Mouse (Mus musculus) B cell, adult 2 months (primary cell): ENCODE measurements around the gene Tspo2.
A peak's percentile ranks its signal among the peaks of the same experiment; 100 is the strongest.

Experiments
- DNase-seq, 2 experiments: peaks; one replicate each; pipeline ENCODE4 v3.0.0; 2022

The Tspo2 gene

DNA sequence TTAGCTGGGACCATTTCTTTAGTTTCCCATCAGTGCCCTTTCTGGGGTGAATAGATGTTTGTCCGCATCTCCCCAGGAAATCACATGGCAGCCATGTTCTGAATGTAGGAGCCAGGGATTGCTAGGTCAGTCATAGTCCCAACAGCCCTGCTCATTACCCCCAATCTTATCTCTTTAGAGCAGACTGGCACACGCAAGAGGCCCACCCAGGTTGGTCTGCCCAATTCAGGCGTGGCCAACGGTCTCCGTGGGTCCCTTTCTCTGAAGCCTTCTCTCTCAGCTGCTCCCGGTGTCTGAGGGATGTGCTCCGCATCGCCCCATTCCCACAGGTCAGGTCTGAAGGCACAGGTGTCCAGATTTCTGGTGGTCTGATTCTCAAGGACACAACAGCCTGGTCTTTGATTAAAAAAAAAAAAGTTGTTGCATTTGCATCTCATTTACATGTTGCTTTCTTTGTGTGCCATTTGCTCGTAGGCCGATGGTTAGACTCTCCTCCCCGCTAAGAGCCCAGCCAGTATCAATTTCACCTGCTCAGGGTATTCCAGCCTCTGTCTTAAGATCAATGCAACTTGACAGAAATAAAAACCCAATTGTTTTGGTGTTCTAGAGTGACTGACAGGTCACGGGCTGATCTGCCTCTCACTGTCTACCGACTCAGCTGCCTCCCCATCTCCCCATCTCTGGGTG is 513 bp downstream of the Tspo2 start:
- no peak for DNase-seq

DNA sequence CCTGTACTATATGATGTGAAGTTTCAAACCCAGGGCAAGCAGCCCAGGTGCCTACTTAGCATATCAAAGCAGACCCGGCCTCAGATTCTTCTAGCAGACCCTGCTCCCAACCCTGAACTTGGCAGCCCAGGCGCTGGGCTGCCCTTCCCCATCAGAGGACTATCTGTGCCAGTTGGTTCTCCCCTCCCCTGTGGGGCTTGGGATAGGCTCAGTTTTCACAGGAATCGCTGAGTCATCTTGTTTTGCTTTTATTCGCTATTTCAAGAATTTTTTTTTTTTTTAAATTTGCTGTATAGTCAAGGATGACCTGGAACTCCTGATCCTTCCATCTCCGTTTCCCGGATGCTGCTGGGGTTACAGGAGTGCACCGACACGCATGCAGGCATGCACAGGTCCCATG is 3.6 kb downstream of the Tspo2 start:
- DNase-seq, result no peak

DNA sequence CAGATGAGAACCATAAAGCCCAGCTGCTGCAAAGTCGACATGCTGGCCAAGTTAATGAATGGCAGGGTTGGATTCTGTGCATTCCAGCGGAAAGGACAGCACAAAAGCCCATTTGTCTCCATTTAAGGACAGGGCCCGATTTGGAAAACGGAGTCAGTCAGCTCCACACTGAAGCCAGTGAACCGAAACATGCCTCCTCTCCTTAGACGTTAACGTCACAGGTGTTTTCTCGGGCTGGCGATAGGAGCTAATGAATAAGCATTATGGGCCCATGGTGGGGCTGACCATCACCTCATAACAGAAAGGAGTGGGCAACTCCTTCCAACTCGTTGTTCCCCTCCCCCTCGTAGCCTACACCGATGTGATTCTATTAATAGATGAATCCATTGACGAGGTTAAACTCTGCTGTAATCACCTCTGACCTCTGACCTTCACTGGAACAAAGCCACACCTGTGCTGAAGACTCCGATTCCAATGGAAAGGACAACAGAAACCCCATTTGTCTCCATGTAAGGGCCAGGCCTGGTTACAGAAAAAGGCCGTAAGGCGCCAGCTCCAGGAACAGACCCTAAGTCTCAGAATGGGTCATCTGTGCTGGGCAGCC is 7.7 kb downstream of the Tspo2 start:
- DNase-seq, result no peak

GRCm38 (mm10) chr17:48442745-48443457 is 8.4 kb downstream of the Tspo2 start:
- no peak for DNase-seq

DNA sequence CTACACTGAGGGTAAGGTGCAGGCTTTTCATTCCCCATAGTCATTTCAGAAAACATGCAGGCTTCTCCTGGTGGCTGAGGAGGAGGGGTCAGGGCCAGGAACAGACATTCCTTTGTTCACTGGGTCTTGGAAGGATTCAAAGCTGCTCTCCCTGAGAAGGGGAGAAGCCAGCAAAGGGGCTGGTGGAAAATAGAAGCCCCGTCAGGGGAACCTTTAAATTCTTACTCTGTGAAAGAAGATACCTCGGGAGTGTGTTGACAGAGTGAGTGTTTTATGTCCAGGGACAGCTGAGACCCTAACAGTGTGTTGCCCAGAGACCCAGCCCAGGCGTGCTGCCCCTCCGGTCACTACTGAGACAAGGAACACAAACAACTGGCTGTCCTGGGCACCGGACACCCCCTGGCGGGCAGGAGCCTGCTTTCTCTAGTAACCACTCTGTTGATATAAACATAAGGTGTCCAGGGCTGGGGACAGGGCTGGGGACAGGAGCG is 13.9 kb downstream of the Tspo2 start:
- DNase-seq, result no peak

GRCm38 (mm10) chr17:48436487-48436886 is 14.8 kb downstream of the Tspo2 start:
- no peak for DNase-seq

DNA sequence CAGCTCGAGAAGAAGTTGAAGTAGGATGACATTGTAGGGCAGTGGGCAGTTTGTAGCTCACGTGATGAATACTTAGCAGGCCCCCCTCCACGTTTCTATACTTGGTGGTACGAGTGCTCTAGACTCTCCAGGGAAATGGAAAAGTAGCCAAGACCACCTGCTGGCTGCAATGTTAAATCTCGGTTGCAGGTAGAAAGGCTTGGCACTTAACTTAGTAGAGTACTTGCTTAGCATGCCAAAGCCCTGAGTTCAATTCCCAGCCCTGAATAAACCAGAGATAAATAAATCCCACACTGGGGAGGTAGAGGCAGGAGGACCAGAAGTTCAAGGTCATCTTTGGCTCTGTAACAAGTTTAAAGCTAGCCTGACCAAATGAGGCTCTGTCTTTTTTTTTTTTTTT is 16.8 kb downstream of the Tspo2 start:
- no peak for DNase-seq

DNA sequence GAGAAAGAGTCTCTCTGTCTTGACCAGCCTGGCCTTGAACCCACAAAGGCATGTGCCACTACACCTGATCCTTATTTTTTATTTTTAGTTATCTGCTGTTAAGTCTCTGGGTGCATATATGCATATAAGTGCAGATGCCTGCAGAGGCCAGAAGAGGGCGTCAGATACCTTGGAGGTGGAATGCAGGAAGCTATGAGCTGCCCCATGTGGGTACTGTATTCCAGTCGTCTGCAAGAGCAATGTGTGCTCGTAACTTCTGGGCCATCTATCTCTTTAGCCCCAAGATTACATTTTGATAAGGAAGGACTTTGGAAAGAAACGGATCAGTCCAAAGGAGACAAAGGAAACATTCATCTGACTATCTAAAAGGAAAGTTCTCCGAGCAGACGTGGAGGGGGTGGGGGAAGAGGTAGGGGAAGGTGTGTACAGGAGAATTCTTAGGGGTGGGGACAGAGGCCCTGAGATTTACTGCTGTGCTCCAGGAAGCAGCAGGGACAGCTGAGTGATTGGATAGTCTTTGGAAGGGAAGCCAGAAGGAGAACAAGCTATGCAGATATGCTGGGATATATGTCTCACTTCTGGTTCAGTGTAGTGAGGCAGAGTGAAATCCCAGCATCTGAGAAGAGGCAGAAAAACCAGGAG is 17.5 kb downstream of the Tspo2 start:
- DNase-seq, result no peak

- no peak for DNase-seq
These were observed 18.2 kb downstream of the Tspo2 start for GRCm38 (mm10) chr17:48433006-48433655.

DNA sequence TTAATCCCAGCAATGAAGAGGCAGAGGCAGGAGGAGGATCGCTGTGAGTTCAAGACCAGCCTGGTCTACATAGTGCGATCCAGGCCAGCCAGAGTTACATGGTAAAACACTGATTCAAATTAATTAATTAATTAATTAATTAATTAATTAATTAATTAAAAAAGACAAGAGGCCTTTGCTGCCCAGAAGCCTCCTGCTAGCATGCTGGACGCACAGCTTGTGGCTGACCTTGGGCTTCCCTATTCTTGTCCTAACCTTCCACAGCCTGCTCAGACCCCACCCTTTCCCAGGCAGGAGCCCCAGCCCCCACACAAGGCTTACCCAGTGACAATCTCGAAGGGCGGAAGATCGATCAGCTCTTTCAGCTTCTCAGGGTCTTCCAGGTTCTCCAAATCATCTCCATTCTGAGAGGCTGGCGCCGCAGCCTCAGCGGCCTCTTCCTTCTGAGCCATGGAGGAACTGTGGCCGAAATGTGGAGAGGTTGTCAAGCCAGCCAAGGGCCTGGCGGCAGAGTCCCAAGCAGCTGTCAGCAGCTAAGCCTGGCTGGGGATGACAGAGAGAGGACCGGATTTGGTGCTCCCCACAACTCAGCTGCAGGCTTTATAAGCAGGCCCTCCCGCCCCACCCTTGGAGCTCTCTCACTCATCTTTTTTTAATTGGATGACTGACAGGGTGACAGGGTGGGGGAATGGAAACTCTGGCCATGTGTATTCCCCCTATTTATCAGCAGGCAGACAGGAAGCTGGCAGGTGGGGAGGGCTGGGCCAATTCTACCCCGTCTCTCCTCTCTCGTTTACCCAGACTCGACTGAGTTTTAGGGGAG is 19.0 kb downstream of the Tspo2 start, which contains the start of gene Apobec2:
TSS of gene Apobec2 (minus strand) at position 773 of the 823 bp plus-strand sequence.
- DNase-seq, result no peak

DNA sequence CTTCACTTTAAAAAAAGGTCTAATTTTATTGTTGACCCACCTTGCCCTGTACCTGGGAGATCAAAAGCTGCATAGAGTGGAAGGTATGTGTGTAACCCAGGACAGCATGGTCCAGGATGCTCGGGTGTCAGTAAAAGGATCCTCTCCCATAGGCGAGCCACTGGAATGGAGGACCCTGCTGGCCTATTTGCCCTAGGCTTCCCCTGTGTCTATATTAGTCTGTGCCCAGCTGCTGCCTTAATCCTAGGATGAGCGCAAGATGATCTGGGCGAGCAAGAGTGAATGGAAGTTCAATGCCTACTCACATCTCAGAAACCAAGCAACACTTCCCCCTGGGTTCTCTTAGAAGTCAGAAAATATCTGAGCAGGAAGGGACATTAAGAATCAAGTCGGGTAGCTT is 20.3 kb downstream of the Tspo2 start:
- no peak for DNase-seq

DNA sequence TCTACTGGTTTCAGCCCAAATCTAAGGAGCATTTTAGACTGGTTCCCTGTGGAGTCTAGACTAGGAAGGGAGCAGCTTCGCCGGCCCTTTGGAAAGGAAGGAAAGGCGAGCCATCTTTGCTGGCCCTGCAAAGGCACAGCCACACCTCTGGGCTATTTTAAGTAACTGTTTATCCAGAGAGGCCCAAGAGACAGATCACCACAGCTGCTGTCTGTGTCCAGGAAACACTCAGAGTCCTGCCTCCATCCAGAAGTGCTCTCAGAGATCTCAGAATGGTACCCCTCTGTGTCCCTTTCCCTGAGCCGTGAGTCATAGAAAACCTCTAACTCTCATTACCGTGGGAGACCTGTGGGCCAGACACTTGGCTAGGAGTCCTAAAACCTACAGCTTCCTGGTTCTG is 20.9 kb downstream of the Tspo2 start:
- peak in 1 of 2 experiments; percentile 18 for DNase-seq

DNA sequence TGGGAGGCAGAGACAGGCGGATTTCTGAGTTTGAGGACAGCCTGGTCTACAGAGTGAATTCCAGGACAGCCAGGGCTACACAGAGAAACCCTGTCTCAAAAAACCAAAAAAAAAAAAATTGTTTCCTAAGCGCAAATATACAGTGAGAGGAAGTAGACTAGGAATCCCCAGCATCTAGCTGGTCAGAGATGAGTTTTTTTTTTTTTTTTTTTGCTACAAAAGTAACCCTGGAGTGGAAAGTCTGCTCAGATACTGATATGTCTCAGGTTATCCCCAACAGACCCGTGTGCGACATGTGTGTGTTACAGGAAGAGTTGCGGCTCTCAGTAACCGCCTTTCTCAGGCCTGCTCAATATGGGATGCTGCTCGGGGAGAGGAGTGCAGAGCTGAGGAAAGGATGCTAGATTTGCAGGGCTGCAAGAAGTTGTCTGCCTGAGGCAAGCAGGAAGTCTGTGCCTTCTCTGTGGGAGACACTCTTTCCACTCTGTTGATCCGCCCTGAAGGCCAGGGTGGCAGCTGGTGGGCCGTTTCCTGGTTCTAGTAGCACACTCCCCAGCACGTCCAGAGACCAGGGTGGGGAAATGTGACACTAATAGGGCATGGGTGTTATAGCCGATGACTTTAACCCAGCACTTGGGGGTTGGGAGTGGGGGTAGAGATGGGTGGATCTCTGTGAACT is 23.3 kb downstream of the Tspo2 start:
- DNase-seq, result peak; percentile 65 to 67

GRCm38 (mm10) chr17:48426991-48427750 is 24.2 kb downstream of the Tspo2 start:
- DNase-seq, result peak; percentile 61

DNA sequence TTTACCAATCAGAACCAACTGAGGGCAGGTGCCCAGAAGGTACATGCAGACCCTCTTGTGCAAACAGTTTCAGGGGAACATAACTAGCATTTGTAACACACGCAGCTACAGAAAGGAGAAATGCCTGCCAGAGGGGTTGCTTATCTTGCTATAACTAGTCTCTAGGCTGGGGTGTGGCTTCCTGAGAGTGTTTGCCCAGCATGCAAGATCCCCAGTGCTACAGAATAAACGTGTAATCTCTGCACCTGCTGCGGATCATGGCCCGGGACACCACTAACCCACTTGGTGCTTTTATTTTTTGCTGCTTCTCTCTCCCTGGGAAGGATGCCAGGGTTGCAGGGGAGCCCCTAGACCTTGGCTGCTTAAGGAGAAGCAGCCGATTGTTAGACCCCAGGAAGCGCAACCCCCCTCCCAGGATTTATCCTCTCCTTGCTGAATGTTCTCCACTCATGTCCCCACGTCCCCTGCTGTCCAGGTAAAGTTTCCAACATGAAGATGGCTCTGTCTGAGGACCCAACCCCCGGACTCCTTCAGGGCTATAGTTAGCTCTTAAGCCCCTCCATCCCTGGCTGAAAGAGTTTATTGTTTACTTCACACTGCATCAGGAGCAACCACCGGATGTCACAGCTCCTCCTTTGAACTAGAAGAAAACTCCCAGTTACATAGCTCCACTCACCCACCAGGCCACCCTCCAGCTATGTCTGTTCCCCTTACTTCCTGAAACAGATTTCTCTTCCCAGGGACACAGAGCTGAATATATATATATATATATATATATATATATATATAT is 25.3 kb downstream of the Tspo2 start:
- peak; percentile 45 to 51 for DNase-seq

- no peak for DNase-seq
These were observed 27.1 kb downstream of the Tspo2 start for GRCm38 (mm10) chr17:48424237-48424636.

DNA sequence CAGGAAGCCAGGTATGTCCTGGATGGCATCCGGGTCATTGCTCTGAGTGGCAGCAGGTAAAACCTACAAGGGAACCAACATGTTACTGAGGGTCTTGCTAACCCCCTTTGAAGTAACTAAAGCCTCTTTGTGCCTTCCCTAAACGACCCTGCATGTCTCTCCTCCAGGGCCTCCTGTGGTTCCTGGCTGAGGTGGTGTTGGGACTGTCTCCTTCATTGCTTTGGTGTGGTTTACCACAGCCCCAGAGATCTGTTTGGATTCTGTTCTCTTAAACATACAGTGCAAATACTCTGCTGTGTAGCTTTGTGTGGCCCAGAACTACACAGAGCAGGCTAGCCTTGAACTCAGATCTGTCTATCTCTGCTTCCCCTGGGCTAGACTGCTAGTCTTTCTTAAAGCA is 31.8 kb downstream of the Tspo2 start:
- DNase-seq, result no peak

DNA sequence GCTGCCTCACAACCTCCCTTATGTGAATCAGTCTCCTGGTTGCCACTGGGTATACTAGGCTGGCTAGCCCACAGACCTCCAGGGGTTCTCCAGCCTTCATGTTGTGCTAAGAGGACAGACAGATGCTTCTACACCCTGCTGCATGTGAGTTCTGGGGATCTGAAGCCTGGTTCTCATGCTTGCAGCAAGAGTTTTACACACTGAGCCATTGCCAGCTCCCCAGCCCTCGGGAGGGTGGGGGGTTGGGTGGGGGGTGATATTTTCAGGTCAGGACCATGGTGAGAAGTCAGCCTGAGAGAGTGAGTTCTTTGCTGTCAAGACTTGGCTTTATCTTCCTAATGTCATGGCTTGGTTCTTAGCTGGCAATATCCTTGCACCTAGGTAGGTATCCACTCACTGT is 32.5 kb downstream of the Tspo2 start:
- no peak for DNase-seq

DNA sequence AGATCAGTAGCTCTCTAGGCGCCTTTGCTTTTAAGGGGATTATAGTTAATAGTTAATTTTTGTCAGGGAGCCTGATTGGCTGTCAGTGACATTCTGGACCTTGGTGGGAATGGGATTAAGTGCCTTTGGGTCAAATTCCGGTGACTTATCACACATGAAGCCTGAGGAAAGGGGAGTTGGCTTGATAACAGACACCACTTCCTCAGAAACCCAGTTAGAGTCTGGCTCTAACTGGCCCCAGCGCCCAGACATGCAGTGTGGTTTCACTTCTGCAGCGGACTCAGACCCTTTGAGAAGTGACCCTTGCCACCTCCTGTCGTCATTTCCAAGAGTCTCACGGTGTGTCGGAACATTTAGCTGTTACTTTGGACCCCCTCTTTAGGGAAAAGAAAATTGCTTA is 33.1 kb downstream of the Tspo2 start:
- DNase-seq, result no peak

DNA sequence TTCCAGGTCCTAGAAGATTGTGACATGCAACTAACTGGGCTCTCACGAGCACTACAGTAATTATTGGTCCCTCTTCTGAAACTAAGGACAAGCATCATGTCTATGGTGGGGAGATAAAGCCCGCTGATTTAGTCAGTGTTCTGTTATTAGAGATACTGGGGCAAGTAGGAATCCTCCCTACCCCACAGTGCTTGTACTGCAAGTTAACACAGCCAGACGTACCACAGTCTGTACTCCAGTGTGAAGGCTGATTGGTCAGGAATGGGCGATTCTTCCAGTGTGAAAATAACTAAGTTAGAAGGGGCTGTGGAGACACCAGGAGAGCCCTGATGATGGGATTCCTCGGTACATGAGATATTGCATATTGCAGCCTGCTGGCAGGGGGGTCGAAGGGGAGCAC is 33.8 kb downstream of the Tspo2 start:
- no peak for DNase-seq
